Mouse (Mus musculus) erythroblast, embryonic 14.5 days (primary cell): ENCODE results near the gene Pi4k2b.
"Not testable (repeated sequence)": the region's sequence is repeated elsewhere in the genome, so short reads cannot be mapped to it uniquely, and the experiment has no call there.

Experiments used
- GATA1 ChIP-seq: IDR thresholded peaks from 2 replicates; pipeline ENCODE4 v1.6.1; 2012; ENCODE audit warnings: low read length, inconsistent platforms, mixed read lengths
- TAL1 ChIP-seq: IDR thresholded peaks from 3 replicates; pipeline ENCODE4 v1.6.1; 2012; ENCODE audit warnings: low read length, inconsistent platforms, mixed read lengths

DNA sequence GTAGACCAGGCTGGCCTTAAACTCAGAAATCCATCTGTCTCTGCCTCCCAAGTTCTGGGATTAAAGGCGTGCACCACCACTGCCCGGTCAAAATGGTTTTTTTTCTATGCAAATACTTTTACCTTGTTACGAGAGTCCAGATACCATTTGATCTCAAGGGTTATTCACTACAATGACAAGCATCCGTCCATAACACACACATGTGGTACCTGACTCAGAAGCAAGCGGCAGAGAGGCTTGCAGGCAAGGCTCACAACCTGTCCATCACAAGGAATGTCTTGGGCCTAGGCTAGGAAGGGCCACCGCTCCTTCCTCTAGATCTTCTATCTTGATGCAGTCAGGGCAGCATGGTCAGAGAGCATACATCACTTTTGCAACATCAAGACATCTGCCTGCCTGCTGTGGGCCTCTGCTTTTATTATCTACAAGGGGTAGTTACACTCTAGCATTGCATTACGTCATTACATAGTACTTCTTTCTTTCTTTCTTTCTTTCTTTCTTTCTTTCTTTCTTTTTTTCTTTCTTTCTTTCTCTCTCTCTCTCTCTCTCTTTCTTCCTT is 43.4 kb upstream of the Pi4k2b start:
- TF ChIP-seq GATA1, TAL1: not testable (repeated sequence)
